Mouse (Mus musculus): ENCODE measurements around the gene Ppp1r16b. TPM values are rescaled to one million over a fixed set of nuclear protein-coding genes. Genes with fewer than 3 reads are reported as not detected.

The Ppp1r16b gene
- polyA plus RNA-seq, 1 experiment from 2014 or later, result 12.4 TPM

DNA sequence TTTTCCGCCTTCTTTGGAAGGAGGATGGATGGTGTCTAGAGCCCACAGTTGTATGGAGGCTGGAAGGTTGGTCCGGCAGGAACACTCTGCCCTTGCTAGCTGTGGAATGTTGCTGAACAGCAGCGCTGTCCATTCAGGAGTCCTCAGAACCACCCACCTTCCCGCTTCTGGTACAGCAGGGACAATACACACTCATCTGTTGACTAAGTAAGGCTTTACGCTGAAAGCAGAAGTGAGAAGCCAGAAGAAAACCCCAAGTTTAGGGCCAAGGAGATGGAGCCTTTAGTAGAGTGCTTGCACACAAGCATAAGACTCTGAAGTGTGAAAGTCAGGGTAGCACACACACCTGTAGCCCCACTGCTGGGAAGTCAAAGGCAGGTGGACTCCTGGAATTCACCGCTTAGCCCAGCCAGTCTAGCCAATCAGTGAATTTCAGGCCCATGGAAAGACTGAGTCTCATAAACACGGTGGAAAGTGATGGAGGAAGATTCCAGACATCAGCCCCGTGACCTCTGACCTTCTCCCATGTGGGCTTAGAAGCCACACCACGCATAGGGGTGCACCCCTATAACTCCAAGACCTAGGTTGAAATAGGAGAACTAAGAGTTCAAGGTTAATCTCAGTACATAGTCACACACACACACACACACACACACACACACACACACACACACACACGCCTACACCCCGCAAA lies 17.3 kb downstream of the Ppp1r16b start:
- WGBS, result 67% methylated on average over 11 of the region's 11 CpGs

DNA sequence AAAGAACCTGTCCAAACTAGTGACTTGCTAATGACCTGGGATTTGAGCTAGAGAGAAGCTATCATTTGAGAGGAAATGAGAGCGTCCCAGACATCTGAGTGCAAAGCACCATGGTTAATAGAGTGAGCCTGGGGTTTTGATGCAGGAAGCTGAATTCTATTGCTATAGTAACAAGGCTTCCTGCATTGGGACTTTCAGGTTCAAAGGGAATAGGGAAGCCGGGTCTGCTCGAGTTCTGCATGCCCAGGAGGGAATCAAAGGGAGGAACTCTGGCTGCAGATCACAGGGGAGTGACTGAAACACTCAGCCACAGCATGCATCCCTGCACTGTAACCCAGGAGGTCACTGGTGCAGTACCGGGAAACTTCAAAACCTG lies 17.8 kb downstream of the Ppp1r16b start:
- peak; percentile 63 for DNase-seq (ENCODE audit: low spot score)
- H3K27me3 ChIP-seq (replicated peaks; ENCODE audit: control insufficient read depth, insufficient read depth, low read length), result no peaks in the 10 kb centered on the region
- peak; percentile 38; the same call in 1 of the 2 replicates for ATAC-seq
- no peaks in the 10 kb centered on the region for H3K36me3 ChIP-seq (ENCODE audit: control insufficient read depth, insufficient read depth, low read length)
- H3K4me1 ChIP-seq (ENCODE audit: control insufficient read depth, insufficient read depth, low read length), result peaks cover 9% of the 10 kb centered on the region; the same call in 1 of the 2 replicates
- WGBS, result 34% methylated on average over 4 of the region's 4 CpGs
- no peaks in the 10 kb centered on the region for H3K9me3 ChIP-seq (replicated peaks; ENCODE audit: control insufficient read depth, low read length)
- H3K27ac ChIP-seq (ENCODE audit: low read depth, low read length), result no peak overlapping the region
- H3K4me2 ChIP-seq (ENCODE audit: low read length), result no peak overlapping the region
- no peak overlapping the region for H3K4me3 ChIP-seq (ENCODE audit: low read depth, low read length)
- H3K9ac ChIP-seq (ENCODE audit: low read length), result no peak overlapping the region

More for the DNA sequence above, 17.3 kb downstream of the Ppp1r16b start:
- ATAC-seq (no peak), DNase-seq (ENCODE audit: low spot score) (no peak)
- Histone ChIP-seq H3K9me3 (replicated peaks; ENCODE audit: control insufficient read depth, low read length) (no peaks in the 10 kb centered on the region), H3K4me2 (ENCODE audit: low read length) (no peak overlapping the region), H3K27me3 (replicated peaks; ENCODE audit: control insufficient read depth, insufficient read depth, low read length) (no peaks in the 10 kb centered on the region), H3K4me1 (ENCODE audit: control insufficient read depth, insufficient read depth, low read length) (peaks cover 7% of the 10 kb centered on the region; the same call in 1 of the 2 replicates), H3K9ac (ENCODE audit: low read length) (no peak overlapping the region), H3K36me3 (ENCODE audit: control insufficient read depth, insufficient read depth, low read length) (no peaks in the 10 kb centered on the region), H3K27ac (ENCODE audit: low read depth, low read length) (no peak overlapping the region), H3K4me3 (ENCODE audit: low read depth, low read length) (no peak overlapping the region)

DNA sequence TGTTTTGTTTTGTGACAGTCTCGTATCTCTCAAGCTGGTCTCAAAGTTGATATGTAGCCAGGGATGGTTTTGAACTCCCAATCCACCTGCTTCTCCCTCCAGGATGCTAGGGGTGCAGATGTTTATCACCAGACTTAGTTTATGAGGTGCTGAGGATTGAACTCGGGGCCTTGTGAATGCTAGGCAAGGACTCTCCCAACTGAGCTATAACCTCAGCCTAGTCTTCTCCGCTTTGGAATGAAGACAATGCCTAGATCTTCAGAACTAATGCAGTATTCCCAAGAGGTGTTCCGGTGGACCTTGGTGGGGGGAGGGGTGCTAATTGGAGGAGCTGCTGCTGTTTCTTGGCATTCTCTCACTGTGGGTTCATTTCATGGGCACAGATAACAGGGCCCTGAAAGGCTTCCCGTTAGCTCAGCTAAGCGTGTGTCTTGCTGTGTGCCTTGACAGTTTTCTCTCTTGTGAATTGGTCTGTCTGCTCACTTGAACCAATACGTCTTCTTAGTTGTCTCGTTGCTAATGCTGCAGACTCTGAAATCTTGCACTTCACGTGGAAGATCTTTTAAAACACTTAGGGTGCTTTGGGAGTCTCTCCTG lies 19.1 kb downstream of the Ppp1r16b start:
- 0 out of 2 replicates have a peak overlapping the region, but pooled peaks have one; percentile 10 for H3K27ac ChIP-seq (ENCODE audit: low read depth, low read length)
- WGBS, result 38% methylated on average over 9 of the region's 9 CpGs

DNA sequence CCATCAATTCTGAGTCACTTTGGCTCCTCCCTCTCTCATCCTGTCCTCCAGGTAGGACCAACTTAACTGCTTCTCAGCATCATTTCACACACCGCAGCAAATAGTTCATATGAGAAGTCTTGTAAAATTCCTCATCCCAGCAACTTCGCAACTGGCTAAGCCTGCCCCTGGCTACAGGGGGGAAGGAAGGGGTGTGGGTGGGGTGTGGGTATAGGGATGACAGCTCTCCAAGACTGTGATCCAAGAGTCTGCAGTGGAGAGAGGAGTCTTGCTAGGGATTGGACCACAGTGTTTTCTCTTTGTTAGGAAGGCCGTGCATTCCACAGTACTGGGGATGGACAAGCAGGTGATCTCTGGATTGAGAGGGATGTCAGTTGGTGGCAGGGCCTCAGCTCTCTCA lies 19.7 kb downstream of the Ppp1r16b start:
- Histone ChIP-seq H3K4me1 (ENCODE audit: control insufficient read depth, insufficient read depth, low read length) (peaks cover 9% of the 10 kb centered on the region), H3K4me3 (ENCODE audit: low read depth, low read length) (no peak overlapping the region), H3K9me3 (replicated peaks; ENCODE audit: control insufficient read depth, low read length) (no peaks in the 10 kb centered on the region), H3K9ac (ENCODE audit: low read length) (no peak overlapping the region), H3K27ac (ENCODE audit: low read depth, low read length) (no peak overlapping the region), H3K4me2 (ENCODE audit: low read length) (no peak overlapping the region), H3K27me3 (replicated peaks; ENCODE audit: control insufficient read depth, insufficient read depth, low read length) (no peaks in the 10 kb centered on the region), H3K36me3 (ENCODE audit: control insufficient read depth, insufficient read depth, low read length) (no peaks in the 10 kb centered on the region)
- DNase-seq (ENCODE audit: low spot score) (no peak), ATAC-seq (no peak)
- WGBS, result 90% methylated on average over 3 of the region's 3 CpGs

More for the DNA sequence above, 19.1 kb downstream of the Ppp1r16b start:
- H3K4me1 ChIP-seq (ENCODE audit: control insufficient read depth, insufficient read depth, low read length), result peaks cover 9% of the 10 kb centered on the region
- no peak overlapping the region for H3K4me2 ChIP-seq (ENCODE audit: low read length)
- DNase-seq (ENCODE audit: low spot score) (peak; percentile 51), ATAC-seq (no peak)
- H3K4me3 ChIP-seq (ENCODE audit: low read depth, low read length), result no peak overlapping the region
- no peaks in the 10 kb centered on the region for H3K36me3 ChIP-seq (ENCODE audit: control insufficient read depth, insufficient read depth, low read length)
- no peaks in the 10 kb centered on the region for H3K9me3 ChIP-seq (replicated peaks; ENCODE audit: control insufficient read depth, low read length)
- H3K27me3 ChIP-seq (replicated peaks; ENCODE audit: control insufficient read depth, insufficient read depth, low read length), result no peaks in the 10 kb centered on the region
- H3K9ac ChIP-seq (ENCODE audit: low read length), result no peak overlapping the region

DNA sequence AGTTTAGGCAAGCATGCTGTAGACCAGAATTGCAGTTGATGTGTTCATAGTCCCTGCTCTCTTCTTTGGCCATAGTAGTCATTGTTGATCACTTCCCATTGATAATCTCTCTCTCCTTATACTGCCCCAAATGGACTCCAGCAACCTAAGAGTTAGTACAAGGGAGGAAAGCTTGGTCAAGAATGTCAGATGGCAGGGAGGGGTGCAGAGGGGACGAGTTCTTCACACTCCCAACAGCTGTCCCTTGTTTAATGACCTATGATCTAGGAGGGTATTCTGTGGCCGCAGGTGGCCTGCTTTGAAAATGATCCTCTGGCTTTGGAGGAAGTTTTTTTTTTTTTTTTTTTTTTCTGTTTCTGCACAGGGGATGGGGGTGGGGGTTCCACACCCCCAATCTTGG lies 21.2 kb downstream of the Ppp1r16b start:
- DNase-seq (ENCODE audit: low spot score) (no peak), ATAC-seq (no peak)
- Histone ChIP-seq H3K36me3 (ENCODE audit: control insufficient read depth, insufficient read depth, low read length) (no peaks in the 10 kb centered on the region), H3K9ac (ENCODE audit: low read length) (no peak overlapping the region), H3K27me3 (replicated peaks; ENCODE audit: control insufficient read depth, insufficient read depth, low read length) (no peaks in the 10 kb centered on the region), H3K4me2 (ENCODE audit: low read length) (no peak overlapping the region), H3K4me3 (ENCODE audit: low read depth, low read length) (no peak overlapping the region), H3K9me3 (replicated peaks; ENCODE audit: control insufficient read depth, low read length) (no peaks in the 10 kb centered on the region), H3K27ac (ENCODE audit: low read depth, low read length) (no peak overlapping the region), H3K4me1 (ENCODE audit: control insufficient read depth, insufficient read depth, low read length) (peaks cover 4% of the 10 kb centered on the region)
- WGBS, result 65% methylated on average over 2 of the region's 2 CpGs

DNA sequence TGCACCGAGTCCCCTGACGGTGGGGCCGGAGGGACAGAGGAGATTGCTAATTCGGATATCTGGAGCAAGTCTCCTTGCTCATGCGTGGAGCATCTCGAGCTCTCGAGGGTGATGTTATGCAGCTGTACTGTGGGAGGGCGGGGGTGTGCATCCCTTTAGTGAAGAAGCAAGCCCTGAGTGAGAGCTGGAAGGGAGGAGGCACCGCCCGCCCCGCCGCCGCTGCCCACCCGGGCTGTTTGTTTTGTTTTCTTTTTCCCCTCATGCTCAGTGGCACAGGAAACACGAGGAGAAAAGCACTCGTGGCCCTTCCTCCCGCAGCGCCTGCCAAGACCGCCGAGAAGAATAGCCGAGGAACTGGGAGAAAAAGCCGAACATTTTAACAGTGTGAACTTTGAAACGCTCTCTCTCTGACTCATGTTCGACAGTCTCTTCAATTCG lies 22.6 kb downstream of the Ppp1r16b start:
- Histone ChIP-seq H3K4me3 (ENCODE audit: low read depth, low read length) (no peak overlapping the region), H3K9ac (ENCODE audit: low read length) (no peak overlapping the region), H3K9me3 (replicated peaks; ENCODE audit: control insufficient read depth, low read length) (no peaks in the 10 kb centered on the region), H3K4me1 (ENCODE audit: control insufficient read depth, insufficient read depth, low read length) (peaks cover 4% of the 10 kb centered on the region; the same call in 1 of the 2 replicates), H3K27me3 (replicated peaks; ENCODE audit: control insufficient read depth, insufficient read depth, low read length) (no peaks in the 10 kb centered on the region), H3K36me3 (ENCODE audit: control insufficient read depth, insufficient read depth, low read length) (no peaks in the 10 kb centered on the region), H3K27ac (ENCODE audit: low read depth, low read length) (no peak overlapping the region; the same call in 1 of the 2 replicates), H3K4me2 (ENCODE audit: low read length) (no peak overlapping the region)
- ATAC-seq, result no peak
- 44% methylated on average over 25 of the region's 25 CpGs for WGBS
- peak; percentile 43 for DNase-seq (ENCODE audit: low spot score)

DNA sequence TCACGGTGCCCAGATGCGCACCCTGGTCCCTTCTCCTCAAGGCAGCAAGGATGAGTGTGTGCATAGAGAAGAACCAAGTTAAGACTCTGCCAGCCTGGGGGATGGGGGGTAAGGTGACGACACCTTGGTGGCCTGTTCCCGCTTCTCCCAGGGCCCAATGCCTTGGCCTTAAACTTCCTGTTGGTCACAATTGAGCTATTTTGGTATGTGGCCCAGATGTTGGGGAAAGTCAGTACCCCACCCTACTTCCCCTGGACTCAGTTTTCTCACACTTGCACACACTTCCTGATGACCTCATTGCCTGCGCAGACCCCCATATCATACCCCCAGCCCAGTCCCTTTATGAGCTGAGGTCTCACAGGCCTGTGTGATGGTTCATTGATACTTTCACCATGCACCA lies 23.9 kb downstream of the Ppp1r16b start:
- Histone ChIP-seq H3K4me1 (ENCODE audit: control insufficient read depth, insufficient read depth, low read length) (peaks cover 2% of the 10 kb centered on the region; the same call in 1 of the 2 replicates), H3K27ac (ENCODE audit: low read depth, low read length) (no peak overlapping the region), H3K4me2 (ENCODE audit: low read length) (no peak overlapping the region), H3K36me3 (ENCODE audit: control insufficient read depth, insufficient read depth, low read length) (no peaks in the 10 kb centered on the region), H3K4me3 (ENCODE audit: low read depth, low read length) (no peak overlapping the region), H3K27me3 (replicated peaks; ENCODE audit: control insufficient read depth, insufficient read depth, low read length) (no peaks in the 10 kb centered on the region), H3K9ac (ENCODE audit: low read length) (no peak overlapping the region), H3K9me3 (replicated peaks; ENCODE audit: control insufficient read depth, low read length) (no peaks in the 10 kb centered on the region)
- DNase-seq (ENCODE audit: low spot score), result no peak
- WGBS, result 89% methylated on average over 5 of the region's 5 CpGs
- ATAC-seq, result no peak

DNA sequence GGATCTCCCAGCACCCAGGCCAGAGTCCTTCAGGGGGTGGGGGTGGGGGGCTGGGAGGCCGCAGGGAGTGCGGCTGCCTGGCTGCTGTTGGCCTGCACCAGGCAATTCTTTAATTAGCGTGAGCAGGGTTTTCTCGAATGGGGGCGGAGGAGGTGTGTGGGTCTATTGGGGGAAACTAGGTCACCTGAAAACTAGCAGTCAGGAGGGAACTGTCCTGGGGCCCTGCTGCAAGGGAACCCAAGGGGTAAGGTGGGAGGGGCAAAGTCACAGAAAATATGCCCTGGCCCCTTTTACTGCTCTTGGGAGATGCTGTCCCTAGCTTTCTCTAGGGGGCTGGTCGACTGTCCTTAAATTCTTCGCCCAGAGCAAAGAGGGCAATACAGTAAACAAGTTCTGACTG lies 24.4 kb downstream of the Ppp1r16b start:
- no peaks in the 10 kb centered on the region for H3K36me3 ChIP-seq (ENCODE audit: control insufficient read depth, insufficient read depth, low read length)
- WGBS, result 46% methylated on average over 7 of the region's 7 CpGs
- ATAC-seq, result no peak

DNA sequence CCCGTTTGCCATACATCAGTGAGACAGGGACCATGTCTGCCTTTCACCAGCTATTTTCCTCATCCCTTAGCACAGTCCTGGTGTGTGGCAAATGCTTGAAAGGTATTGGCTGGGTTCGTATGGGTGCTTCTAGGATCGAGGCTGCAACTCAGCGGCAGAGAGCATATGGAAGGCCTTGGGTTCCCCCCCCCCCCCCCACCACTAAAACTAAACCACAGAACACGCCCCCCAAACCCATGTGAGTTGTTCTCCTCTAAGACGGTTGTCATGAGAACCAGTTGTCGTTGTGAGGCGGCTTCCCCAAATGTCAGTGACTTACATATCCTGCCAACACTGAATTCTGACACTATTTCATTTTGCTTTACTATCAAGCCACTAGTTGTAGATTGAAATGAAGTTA lies 24.9 kb downstream of the Ppp1r16b start:
- no peaks in the 10 kb centered on the region for H3K27me3 ChIP-seq (replicated peaks; ENCODE audit: control insufficient read depth, insufficient read depth, low read length)
- H3K4me2 ChIP-seq (ENCODE audit: low read length), result no peak overlapping the region
- WGBS, result 53% methylated on average over 8 of the region's 8 CpGs
- ATAC-seq (peak; percentile 37; the same call in 1 of the 2 replicates), DNase-seq (ENCODE audit: low spot score) (peak; percentile 60)
- H3K27ac ChIP-seq (ENCODE audit: low read depth, low read length), result peak overlapping the region; percentile 24; the same call in 1 of the 2 replicates
- H3K36me3 ChIP-seq (ENCODE audit: control insufficient read depth, insufficient read depth, low read length), result no peaks in the 10 kb centered on the region
- H3K9me3 ChIP-seq (replicated peaks; ENCODE audit: control insufficient read depth, low read length), result no peaks in the 10 kb centered on the region
- no peak overlapping the region for H3K4me3 ChIP-seq (ENCODE audit: low read depth, low read length)
- no peak overlapping the region for H3K9ac ChIP-seq (ENCODE audit: low read length)
- peaks cover 2% of the 10 kb centered on the region; the same call in 1 of the 2 replicates for H3K4me1 ChIP-seq (ENCODE audit: control insufficient read depth, insufficient read depth, low read length)

More for the DNA sequence above, 24.4 kb downstream of the Ppp1r16b start:
- no peaks in the 10 kb centered on the region for H3K9me3 ChIP-seq (replicated peaks; ENCODE audit: control insufficient read depth, low read length)
- no peaks in the 10 kb centered on the region for H3K27me3 ChIP-seq (replicated peaks; ENCODE audit: control insufficient read depth, insufficient read depth, low read length)
- H3K4me1 ChIP-seq (ENCODE audit: control insufficient read depth, insufficient read depth, low read length), result peaks cover 2% of the 10 kb centered on the region; the same call in 1 of the 2 replicates
- H3K27ac ChIP-seq (ENCODE audit: low read depth, low read length), result peak overlapping the region; percentile 24; the same call in 1 of the 2 replicates
- DNase-seq (ENCODE audit: low spot score), result no peak
- no peak overlapping the region for H3K4me2 ChIP-seq (ENCODE audit: low read length)
- H3K4me3 ChIP-seq (ENCODE audit: low read depth, low read length), result no peak overlapping the region
- H3K9ac ChIP-seq (ENCODE audit: low read length), result no peak overlapping the region
